Mouse (Mus musculus): ENCODE measurements around the gene Bank1.

Bank1 gene

GRCm38 (mm10) chr3:136007846-136008245 lies 318.0 kb downstream of the Bank1 start:
- peak; percentile 41 for DNase-seq (ENCODE audit: low read depth, low spot score)

GRCm38 (mm10) chr3:136007081-136007828 lies 318.6 kb downstream of the Bank1 start:
- no peak for DNase-seq (ENCODE audit: low read depth, low spot score)
